Mouse (Mus musculus) CH12.LX (cell line): ENCODE measurements around the gene Sf3a2. TPM values are rescaled to one million over a fixed set of nuclear protein-coding genes. Genes with fewer than 3 reads are reported as not detected.
A peak's percentile ranks its signal among the peaks of the same experiment; 100 is the strongest.

Source experiments
- DNase-seq: peaks from one replicate; pipeline ENCODE4 v3.0.0-alpha.2; 2013; ENCODE audit errors: extremely low read depth
- H3K27ac ChIP-seq: 2 replicates; pipeline ENCODE4 v1.5.1; 2012; ENCODE audit warnings: low read depth, mild to moderate bottlenecking, control low read depth, moderate library complexity; ENCODE audit not compliant: insufficient read depth
- H3K27me3 ChIP-seq: replicated peaks from 2 replicates; pipeline ENCODE3; 2012; ENCODE audit warnings: inconsistent platforms
- H3K36me3 ChIP-seq, 2 experiments: replicated peaks in 1 of 2; 2 replicates each; pipeline versions ENCODE3 to v1.6.1; 2012; ENCODE audit warnings: inconsistent platforms in 1 of 2, low read length in 1 of 2, mild to moderate bottlenecking in 1 of 2, mixed read lengths in 1 of 2, moderate library complexity in 1 of 2; ENCODE audit not compliant: control insufficient read depth in 1 of 2, insufficient read depth in 1 of 2
- H3K4me1 ChIP-seq, 2 experiments: 2 replicates each; pipeline ENCODE4 v1.6.1; 2012; ENCODE audit warnings: inconsistent platforms in 1 of 2, moderate library complexity in 1 of 2; ENCODE audit not compliant: insufficient read depth in 2 of 2, control insufficient read depth in 1 of 2
- H3K4me2 ChIP-seq: 2 replicates; pipeline ENCODE4 v1.6.1; 2012; ENCODE audit warnings: low read depth, mild to moderate bottlenecking, control low read depth; ENCODE audit not compliant: poor library complexity, insufficient read depth, severe bottlenecking
- H3K4me3 ChIP-seq, 3 experiments: fragments of 150-350 bp in 1 of 3; sonication (generic) in 1 of 3; replicated peaks in 1 of 3; 2 replicates each; pipeline versions ENCODE3 to v1.5.1; 2011 to 2012; ENCODE audit warnings: low read depth in 2 of 3, low read length in 2 of 3, mild to moderate bottlenecking in 2 of 3, moderate library complexity in 2 of 3, control low read depth in 1 of 3, improper control_type of control experiment in 1 of 3, inconsistent platforms in 1 of 3, mixed read lengths in 1 of 3; ENCODE audit not compliant: poor library complexity in 1 of 3
- H3K79me2 ChIP-seq: replicated peaks from 2 replicates; pipeline ENCODE4 v1.6.1; 2012; ENCODE audit warnings: mild to moderate bottlenecking, moderate library complexity; ENCODE audit not compliant: control insufficient read depth, poor library complexity, insufficient read depth, severe bottlenecking; ENCODE audit errors: extremely low read depth
- H3K9ac ChIP-seq: 2 replicates; pipeline ENCODE4 v1.6.1; 2012; ENCODE audit warnings: low read depth, mild to moderate bottlenecking, control low read depth, moderate library complexity; ENCODE audit not compliant: insufficient read depth
- H3K9me3 ChIP-seq: replicated peaks from 2 replicates; pipeline ENCODE3; 2012; ENCODE audit warnings: low read length, inconsistent platforms, mixed read lengths
- BHLHE40 ChIP-seq: IDR thresholded peaks from 2 replicates; pipeline ENCODE4 v1.6.1; 2011; ENCODE audit warnings: mild to moderate bottlenecking, low read depth, low read length, improper control_type of control experiment
- CHD1 ChIP-seq: IDR thresholded peaks from 2 replicates; pipeline ENCODE4 v1.6.1; 2012; ENCODE audit warnings: low read depth, low read length, improper control_type of control experiment, inconsistent platforms
- CHD2 ChIP-seq: IDR thresholded peaks from 2 replicates; pipeline ENCODE4 v1.6.1; 2011; ENCODE audit warnings: low read length, improper control_type of control experiment
- ELF1 ChIP-seq: IDR thresholded peaks from 2 replicates; pipeline ENCODE4 v1.6.1; 2014; ENCODE audit warnings: low read depth, mild to moderate bottlenecking, inconsistent platforms, low read length, improper control_type of control experiment
- ETS1 ChIP-seq: conservative IDR thresholded peaks from 2 replicates; pipeline ENCODE4 v1.6.1; 2012; ENCODE audit warnings: low read depth, mild to moderate bottlenecking, inconsistent platforms, low read length, improper control_type of control experiment, moderate library complexity
- HCFC1 ChIP-seq: IDR thresholded peaks from 2 replicates; pipeline ENCODE4 v1.6.1; 2012; ENCODE audit warnings: low read depth, mild to moderate bottlenecking, inconsistent platforms, low read length, improper control_type of control experiment
- IRF4 ChIP-seq: IDR thresholded peaks from 2 replicates; pipeline ENCODE4 v1.6.1; 2014; ENCODE audit warnings: low read depth, mild to moderate bottlenecking, inconsistent platforms, low read length, improper control_type of control experiment
- JUN ChIP-seq: IDR thresholded peaks from 2 replicates; pipeline ENCODE4 v1.6.1; 2011; ENCODE audit warnings: low read depth, mild to moderate bottlenecking, low read length, improper control_type of control experiment, moderate library complexity; ENCODE audit not compliant: insufficient read depth
- JUND ChIP-seq: conservative IDR thresholded peaks from 2 replicates; pipeline ENCODE4 v1.6.1; 2011; ENCODE audit warnings: low read depth, low read length, improper control_type of control experiment
- KAT2A ChIP-seq: IDR thresholded peaks from 2 replicates; pipeline ENCODE4 v1.6.1; 2012; ENCODE audit warnings: low read length, improper control_type of control experiment, inconsistent platforms; ENCODE audit not compliant: insufficient replicate concordance
- MAX ChIP-seq: IDR thresholded peaks from 2 replicates; pipeline ENCODE4 v1.6.1; 2011; ENCODE audit warnings: low read length, improper control_type of control experiment
- MAZ ChIP-seq: IDR thresholded peaks from 2 replicates; pipeline ENCODE4 v1.6.1; 2012; ENCODE audit warnings: low read depth, mild to moderate bottlenecking, inconsistent platforms, low read length, improper control_type of control experiment, moderate library complexity
- MEF2A ChIP-seq: IDR thresholded peaks from 2 replicates; pipeline ENCODE4 v1.6.1; 2014; ENCODE audit warnings: low read depth, mild to moderate bottlenecking, inconsistent platforms, low read length, improper control_type of control experiment, borderline replicate concordance
- MXI1 ChIP-seq: IDR thresholded peaks from 2 replicates; pipeline ENCODE4 v1.6.1; 2011; ENCODE audit warnings: mild to moderate bottlenecking, low read depth, low read length, improper control_type of control experiment
- MYC ChIP-seq: IDR thresholded peaks from 2 replicates; pipeline ENCODE4 v1.6.1; 2011; ENCODE audit warnings: low read depth, mild to moderate bottlenecking, improper control_type of control experiment, low read length
- PAX5 ChIP-seq: IDR thresholded peaks from 2 replicates; pipeline ENCODE4 v1.6.1; 2012; ENCODE audit warnings: low read length, inconsistent platforms, mixed read lengths
- POLR2A ChIP-seq: IDR thresholded peaks from 2 replicates; pipeline ENCODE4 v1.6.1; 2011; ENCODE audit warnings: low read depth, mild to moderate bottlenecking, improper control_type of control experiment, low read length
- POLR2AphosphoS2 ChIP-seq: IDR thresholded peaks from 2 replicates; pipeline ENCODE4 v1.6.1; 2011; ENCODE audit warnings: low read depth, low read length, improper control_type of control experiment
- RAD21 ChIP-seq: IDR thresholded peaks from 2 replicates; pipeline ENCODE4 v1.6.1; 2011; ENCODE audit warnings: low read depth, mild to moderate bottlenecking, low read length, improper control_type of control experiment, moderate library complexity
- RCOR1 ChIP-seq: conservative IDR thresholded peaks from 2 replicates; pipeline ENCODE4 v1.6.1; 2012; ENCODE audit warnings: low read depth, mild to moderate bottlenecking, inconsistent platforms, low read length, improper control_type of control experiment
- SIN3A ChIP-seq: IDR thresholded peaks from 2 replicates; pipeline ENCODE4 v1.6.1; 2012; ENCODE audit warnings: low read length, improper control_type of control experiment, inconsistent platforms
- SMC3 ChIP-seq: IDR thresholded peaks from 2 replicates; pipeline ENCODE4 v1.6.1; 2011; ENCODE audit warnings: low read depth, low read length, improper control_type of control experiment
- TBP ChIP-seq: conservative IDR thresholded peaks from 2 replicates; pipeline ENCODE4 v1.6.1; 2011; ENCODE audit warnings: low read depth, low read length, improper control_type of control experiment
- TCF12 ChIP-seq: IDR thresholded peaks from 2 replicates; pipeline ENCODE4 v1.6.1; 2014; ENCODE audit warnings: low read depth, mild to moderate bottlenecking, inconsistent platforms, low read length, improper control_type of control experiment
- UBTF ChIP-seq: IDR thresholded peaks from 2 replicates; pipeline ENCODE4 v1.6.1; 2012; ENCODE audit warnings: low read depth, mild to moderate bottlenecking, inconsistent platforms, low read length, improper control_type of control experiment, moderate library complexity
- USF1 ChIP-seq: IDR thresholded peaks from 2 replicates; pipeline ENCODE4 v1.6.1; 2014; ENCODE audit warnings: low read depth, mild to moderate bottlenecking, inconsistent platforms, low read length, improper control_type of control experiment
- ZC3H11A ChIP-seq: IDR thresholded peaks from 2 replicates; pipeline ENCODE4 v1.6.1; 2012; ENCODE audit warnings: low read depth, mild to moderate bottlenecking, inconsistent platforms, low read length, improper control_type of control experiment
- ZKSCAN1 ChIP-seq: IDR thresholded peaks from 2 replicates; pipeline ENCODE4 v1.6.1; 2012; ENCODE audit warnings: low read depth, inconsistent platforms, low read length, improper control_type of control experiment, borderline replicate concordance
- ZMIZ1 ChIP-seq: IDR thresholded peaks from 2 replicates; pipeline ENCODE4 v1.6.1; 2012; ENCODE audit warnings: low read depth, mild to moderate bottlenecking, inconsistent platforms, low read length, improper control_type of control experiment
- dilution Hi-C: fragments of 300-500 bp; cut with MboI; formaldehyde crosslinking; loops from 2 replicates; pipeline ENCODE4 v1.14.3; 2020; ENCODE audit warnings: low sequenced_read_pairs; ENCODE audit not compliant: extremely low pct_unique_long_range_greater_than_20kb, extremely low pct_ligation_motif_present
- in situ Hi-C: fragments of 300-500 bp; cut with MboI; formaldehyde crosslinking; loops from 3 replicates; pipeline ENCODE4 v1.14.3; 2019; ENCODE audit warnings: low sequenced_read_pairs, low pct_ligation_motif_present, low pct_unique_long_range_greater_than_20kb, mixed read lengths
- polyA plus RNA-seq: library from polyadenylated mRNA; unstranded; fragments of >175 nt; gene quantifications from 2 replicates; pipeline ENCODE4 v1.2.1, GENCODE M21; 2012; ENCODE audit warnings: low read depth; ENCODE audit not compliant: insufficient read length
- total RNA-seq, 2 experiments: library from RNA; depleted of rRNA; stranded (reverse); fragments of 300-350 nt in 1 of 2; fragments of >200 nt in 1 of 2; gene quantifications; 2 replicates each; pipeline ENCODE4 v1.2.3; 2012 to 2014

Gene Sf3a2
- total and polyA plus RNA-seq, 3 experiments = 12.4 to 153 (median 29.0) TPM

- dilution Hi-C loops = no loop called here
- peaks cover 21% of the 10 kb centered on the region for H3K79me2 ChIP-seq
- in situ Hi-C loops = loop anchor here (5.0 kb wide), 1 partner anchor 32 kb away; the partner anchor contains the start of genes Lsm7 and Sppl2b
- TF ChIP-seq POLR2A = no peak
- peak; percentile 32; the same call in 1 of the 2 replicates for TF ChIP-seq SIN3A
- TF ChIP-seq CHD1 = 0 out of 2 replicates have a peak, but pooled peaks have one; percentile 34
- no peak for TF ChIP-seq USF1
- peaks cover 20 to 22% of the 10 kb centered on the region in 2 experiments for H3K36me3 ChIP-seq
- H3K9ac ChIP-seq = peak overlapping the region; percentile 36; the same call in 1 of the 2 replicates
- H3K4me2 ChIP-seq = peak overlapping the region; percentile 52; the same call in 1 of the 2 replicates
- no peaks in the 10 kb centered on the region for H3K9me3 ChIP-seq
- H3K4me1 ChIP-seq = peaks cover 12 to 40% of the 10 kb centered on the region in 2 experiments
- H3K27ac ChIP-seq = peak overlapping the region; percentile 86; the same call in 1 of the 2 replicates
- no peak overlapping the region for H3K4me3 ChIP-seq
- no peaks in the 10 kb centered on the region for H3K27me3 ChIP-seq
- no peak for DNase-seq
These were observed 26.8 kb downstream of the Sf3a2 start for GRCm38 (mm10) chr10:80824827-80825226.

- H3K9me3 ChIP-seq = no peaks in the 10 kb centered on the region
- peak within 1 kb of the TSS; percentile 99 for H3K9ac ChIP-seq
- peaks cover 26 to 35% of the 10 kb centered on the region in 2 experiments for H3K36me3 ChIP-seq
- peaks cover 21% of the 10 kb centered on the region for H3K79me2 ChIP-seq
- DNase-seq = peak; percentile 100
- H3K4me3 ChIP-seq = peak within 1 kb of the TSS; percentile 63 to 93 (median 77)
- in situ Hi-C loops (no loop called here), dilution Hi-C loops (no loop called here)
- H3K27ac ChIP-seq = peak within 1 kb of the TSS; percentile 77
- H3K4me1 ChIP-seq = peaks cover 20 to 55% of the 10 kb centered on the region in 2 experiments
- H3K27me3 ChIP-seq = no peaks in the 10 kb centered on the region
- H3K4me2 ChIP-seq = peak within 1 kb of the TSS; percentile 99
- TF ChIP-seq MYC (0 out of 2 replicates have a peak, but pooled peaks have one; percentile 52), MXI1 (no peak), SIN3A (peak; percentile 0; the same call in 1 of the 2 replicates), BHLHE40 (no peak), JUN (no peak), CHD1 (no peak), ZC3H11A (no peak), ETS1 (no peak), PAX5 (no peak), CHD2 (peak; percentile 80), ZMIZ1 (peak; percentile 64; the same call in 1 of the 2 replicates), POLR2A (peak; percentile 81), MAX (no peak), ZKSCAN1 (no peak), RAD21 (no peak), RCOR1 (no peak), MEF2A (no peak; the same call in 1 of the 2 replicates), USF1 (no peak), ELF1 (peak; percentile 71), IRF4 (0 out of 2 replicates have a peak, but pooled peaks have one; percentile 9), HCFC1 (peak; percentile 50), JUND (no peak), KAT2A (no peak), POLR2AphosphoS2 (peak; percentile 95), MAZ (no peak; the same call in 1 of the 2 replicates), UBTF (no peak), SMC3 (no peak), TCF12 (peak; percentile 91), TBP (peak; percentile 87; the same call in 1 of the 2 replicates)
These were observed 28.4 kb downstream of the Sf3a2 start, which contains the start of gene Oaz1 for GRCm38 (mm10) chr10:80826151-80827062. Gene Oaz1 (plus strand): TSS chr10:80826656.
